Mouse (Mus musculus) heart, embryonic 14.5 days (tissue): ENCODE data around the gene Rexo5. TPM values are rescaled to one million over a fixed set of nuclear protein-coding genes. Genes with fewer than 3 reads are reported as not detected.

Experiments used
- ATAC-seq: fragments of 200-750 bp; cut with Nextera tagmentation; 2 replicates; pipeline ENCODE4 v1.8.0; 2017; ENCODE audit warnings: low read depth, moderate TSS enrichment; ENCODE audit not compliant: insufficient number of reproducible peaks, insufficient read depth, low FRiP score
- H3K27ac ChIP-seq, 2 experiments: fragments of 200-500 bp in 1 of 2; fragments of 300-500 bp in 1 of 2; sonication (generic) in 1 of 2; replicated peaks in 1 of 2; 2 replicates each; pipeline ENCODE4 v1.5.1; 2012 to 2014; ENCODE audit warnings: low read depth in 2 of 2, low read length in 2 of 2, control low read depth in 1 of 2, mild to moderate bottlenecking in 1 of 2, mixed read lengths in 1 of 2; ENCODE audit not compliant: control insufficient read depth in 1 of 2, insufficient read depth in 1 of 2
- H3K27me3 ChIP-seq: fragments of 300-500 bp; sonication (generic); 2 replicates; pipeline ENCODE4 v1.6.1; 2014; ENCODE audit warnings: mild to moderate bottlenecking, low read length, control low read depth; ENCODE audit not compliant: control insufficient read depth, insufficient read depth
- H3K36me3 ChIP-seq: fragments of 300-500 bp; sonication (generic); 2 replicates; pipeline ENCODE4 v1.6.1; 2014; ENCODE audit warnings: mild to moderate bottlenecking, control low read depth, low read length, mixed read lengths; ENCODE audit not compliant: control insufficient read depth, insufficient read depth
- H3K4me1 ChIP-seq, 2 experiments: fragments of 200-500 bp in 1 of 2; fragments of 300-500 bp in 1 of 2; sonication (generic) in 1 of 2; 2 replicates each; pipeline ENCODE4 v1.6.1; 2012 to 2014; ENCODE audit warnings: low read length in 2 of 2, control low read depth in 1 of 2, mixed read lengths in 1 of 2; ENCODE audit not compliant: control insufficient read depth in 2 of 2, insufficient read depth in 2 of 2
- H3K4me2 ChIP-seq: fragments of 300-500 bp; sonication (generic); 2 replicates; pipeline ENCODE4 v1.6.1; 2014; ENCODE audit warnings: mild to moderate bottlenecking, low read length
- H3K4me3 ChIP-seq, 2 experiments: fragments of 200-500 bp in 1 of 2; fragments of 300-500 bp in 1 of 2; sonication (generic) in 1 of 2; 2 replicates each; pipeline ENCODE4 v1.5.1; 2012 to 2014; ENCODE audit warnings: low read length in 2 of 2, mild to moderate bottlenecking in 2 of 2, control low read depth in 1 of 2, low read depth in 1 of 2, moderate library complexity in 1 of 2; ENCODE audit not compliant: control insufficient read depth in 1 of 2, insufficient read depth in 1 of 2
- H3K9ac ChIP-seq: fragments of 300-500 bp; sonication (generic); 2 replicates; pipeline ENCODE4 v1.6.1; 2014; ENCODE audit warnings: mild to moderate bottlenecking, low read length
- H3K9me3 ChIP-seq: fragments of 300-500 bp; sonication (generic); 2 replicates; pipeline ENCODE4 v1.6.1; 2016; ENCODE audit warnings: low read length, control low read depth; ENCODE audit not compliant: control insufficient read depth
- WGBS: fragments of 180-500 bp; shearing (Covaris S2); extraction: QIAGEN DNeasy Blood & Tissue Kit; methylation state at CpG from one replicate; pipeline ENCODE4 v1.1.7; 2014; 5-methylcytosine and 5-hydroxymethylcytosine counted together
- polyA plus RNA-seq: library from polyadenylated mRNA; unstranded; fragments of >200 nt; fragmentation: Nextera tagmentation; extraction: Ambion mirVana; gene quantifications from 2 replicates; pipeline ENCODE4 v1.2.1, GENCODE M21; 2014

Gene Rexo5
- 13.7 and 16.4 TPM in 2 replicates for polyA plus RNA-seq

DNA sequence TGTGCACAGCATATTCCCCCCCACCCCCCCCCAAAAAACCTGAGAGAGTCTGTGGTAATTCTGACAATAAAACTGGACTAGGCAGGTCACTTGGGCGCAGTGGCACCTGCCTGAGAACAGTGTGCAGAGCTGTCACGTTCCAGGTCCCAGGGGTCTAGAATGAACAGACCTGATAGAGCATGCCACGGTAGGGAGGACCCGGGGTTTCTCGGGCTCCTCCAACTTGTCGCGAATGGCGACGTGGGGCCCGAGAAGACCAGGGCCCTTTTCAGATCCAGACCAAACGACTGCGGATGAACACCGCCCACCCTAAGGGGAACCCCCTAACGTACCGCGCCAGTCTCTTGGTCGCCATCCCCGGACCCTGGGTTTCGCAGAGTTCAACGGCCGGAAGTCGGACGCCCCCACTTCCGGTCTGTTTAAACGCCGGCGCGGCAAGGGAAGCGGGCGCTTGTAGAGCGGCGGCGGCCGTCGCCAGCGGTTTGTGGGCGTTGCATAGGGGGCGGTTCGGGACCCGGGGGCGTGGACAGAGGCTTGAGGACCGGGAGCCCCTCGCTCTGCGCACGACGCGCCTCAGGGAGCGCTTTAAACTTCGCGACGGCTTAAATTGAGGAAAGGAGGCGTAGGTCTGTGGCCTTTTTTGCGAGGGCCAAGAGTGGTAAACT, at the start of gene Rexo5, which contains the start of gene Eri2:
Rexo5 (plus strand) TSS at position 421 of the 665 bp plus-strand sequence.
Eri2 (minus strand) TSS at position 473 of the 665 bp plus-strand sequence.
- WGBS: under 1% methylated on average over 53 of the region's 53 CpGs
- Histone ChIP-seq H3K4me1 (peaks cover 0 to 11% of the 10 kb centered on the region in 2 experiments; a peak in 1 of 4 replicates), H3K9me3 (no peaks in the 10 kb centered on the region), H3K9ac (peak within 1 kb of the TSS; percentile 86), H3K36me3 (peaks cover 28% of the 10 kb centered on the region), H3K4me2 (peak within 1 kb of the TSS; percentile 82), H3K4me3 (peak within 1 kb of the TSS; percentile 61 to 81), H3K27me3 (no peaks in the 10 kb centered on the region), H3K27ac (peak within 1 kb of the TSS; percentile 69 to 82)
- peak; percentile 98 for ATAC-seq

GRCm38 (mm10) chr7:119744321-119744720, 49.5 kb upstream of the Rexo5 start:
- no peak for ATAC-seq
- 10% methylated on average over 34 of the region's 34 CpGs for WGBS

GRCm38 (mm10) chr7:119745869-119746268, 47.9 kb upstream of the Rexo5 start:
- ATAC-seq: no peak
- 71% methylated on average over 1 of the region's 1 CpGs for WGBS
- Histone ChIP-seq H3K4me2 (no peak overlapping the region), H3K9ac (no peak overlapping the region), H3K4me1 (no peaks in the 10 kb centered on the region), H3K36me3 (no peaks in the 10 kb centered on the region), H3K27me3 (no peaks in the 10 kb centered on the region; the same call in 1 of the 2 replicates), H3K27ac (no peak overlapping the region), H3K9me3 (no peaks in the 10 kb centered on the region), H3K4me3 (no peak overlapping the region)

More at GRCm38 (mm10) chr7:119744321-119744720, 49.5 kb upstream of the Rexo5 start:
- H3K9me3 ChIP-seq: no peaks in the 10 kb centered on the region
- no peaks in the 10 kb centered on the region for H3K36me3 ChIP-seq
- no peaks in the 10 kb centered on the region for H3K4me1 ChIP-seq
- peak overlapping the region; percentile 38; the same call in 1 of the 2 replicates for H3K9ac ChIP-seq
- peak overlapping the region; percentile 49 for H3K4me2 ChIP-seq
- no peaks in the 10 kb centered on the region; the same call in 1 of the 2 replicates for H3K27me3 ChIP-seq
- no peak overlapping the region for H3K27ac ChIP-seq
- H3K4me3 ChIP-seq: peak overlapping the region in 1 of 2 experiments; percentile 18; a peak in 1 of 4 replicates

DNA sequence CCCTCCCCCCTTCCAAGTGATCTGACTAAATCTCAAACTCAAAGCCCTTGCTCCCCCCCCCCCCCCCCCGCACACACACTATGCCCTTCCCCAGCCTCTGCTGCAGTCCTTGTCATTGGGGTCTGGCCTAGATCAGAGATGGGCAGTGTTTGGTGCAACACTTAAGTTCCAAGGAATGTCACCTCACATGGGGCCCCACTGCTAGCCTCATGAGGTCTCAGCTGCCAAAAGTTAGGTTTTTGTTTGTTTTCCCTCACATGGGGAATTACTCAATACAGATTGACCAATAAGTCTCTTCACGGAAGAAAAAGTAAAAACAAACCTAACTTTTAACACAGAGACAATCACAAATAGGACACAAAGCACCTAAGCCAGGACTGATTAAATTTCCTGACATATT, 45.0 kb upstream of the Rexo5 start:
- Histone ChIP-seq H3K4me2 (no peak overlapping the region), H3K9me3 (no peaks in the 10 kb centered on the region), H3K27me3 (no peaks in the 10 kb centered on the region; the same call in 1 of the 2 replicates), H3K4me3 (no peak overlapping the region), H3K36me3 (no peaks in the 10 kb centered on the region), H3K27ac (no peak overlapping the region), H3K4me1 (no peaks in the 10 kb centered on the region), H3K9ac (no peak overlapping the region)
- ATAC-seq: no peak
- 71% methylated on average over 1 of the region's 2 CpGs for WGBS

GRCm38 (mm10) chr7:119749942-119750341, 43.9 kb upstream of the Rexo5 start:
- Histone ChIP-seq H3K9ac (no peak overlapping the region), H3K4me2 (no peak overlapping the region), H3K27ac (no peak overlapping the region), H3K4me3 (no peak overlapping the region), H3K4me1 (no peaks in the 10 kb centered on the region), H3K9me3 (no peaks in the 10 kb centered on the region), H3K27me3 (no peaks in the 10 kb centered on the region), H3K36me3 (no peaks in the 10 kb centered on the region)
- ATAC-seq: no peak
- 26% methylated on average over 2 of the region's 2 CpGs for WGBS

- H3K9ac ChIP-seq: no peak overlapping the region
- no peak for ATAC-seq
- H3K4me3 ChIP-seq: no peak overlapping the region
- H3K36me3 ChIP-seq: no peaks in the 10 kb centered on the region
- H3K27ac ChIP-seq: no peak overlapping the region
- H3K27me3 ChIP-seq: no peaks in the 10 kb centered on the region
- WGBS: 91% methylated on average over 1 of the region's 1 CpGs
- H3K4me1 ChIP-seq: no peaks in the 10 kb centered on the region
- no peaks in the 10 kb centered on the region for H3K9me3 ChIP-seq
- no peak overlapping the region for H3K4me2 ChIP-seq
Observed at GRCm38 (mm10) chr7:119753696-119754095, 40.1 kb upstream of the Rexo5 start.

- 65% methylated on average over 11 of the region's 11 CpGs for WGBS
- Histone ChIP-seq H3K9ac (no peak within 1 kb of the TSS), H3K4me2 (no peak within 1 kb of the TSS), H3K4me1 (no peaks in the 10 kb centered on the region), H3K36me3 (no peaks in the 10 kb centered on the region), H3K4me3 (no peak within 1 kb of the TSS), H3K9me3 (no peaks in the 10 kb centered on the region), H3K27ac (no peak within 1 kb of the TSS), H3K27me3 (no peaks in the 10 kb centered on the region)
- no peak for ATAC-seq
Observed at GRCm38 (mm10) chr7:119760527-119760951, 33.3 kb upstream of the Rexo5 start, which contains the start of gene Acsm3. Gene Acsm3, plus strand, starts transcription at chr7:119760923.
